Mouse (Mus musculus): ENCODE results near the gene Mab21l1. TPM values are rescaled to one million over a fixed set of nuclear protein-coding genes. Genes with fewer than 3 reads are reported as not detected.

Mab21l1 gene
- total RNA-seq, 1 experiment, result 0.18 TPM

- H3K27ac ChIP-seq (ENCODE audit: insufficient read depth, low read depth, low read length, poor library complexity, severe bottlenecking), result no peak overlapping the region
- H3K4me1 ChIP-seq (ENCODE audit: control insufficient read depth in 2 of 2, insufficient read depth in 2 of 2, low read length in 2 of 2, poor library complexity in 1 of 2), result no peaks in the 10 kb centered on the region
- in situ Hi-C loops (cut with MboI; ENCODE audit: low sequenced_read_pairs in 2 of 2, unreplicated experiment in 2 of 2), result no loop called here
- H3K4me3 ChIP-seq (ENCODE audit: insufficient read depth in 1 of 2, low read depth in 1 of 2, low read length in 2 of 2, poor library complexity in 1 of 2, severe bottlenecking in 1 of 2), result no peak overlapping the region
- H3K9ac ChIP-seq (ENCODE audit: insufficient read depth, low read depth, low read length, poor library complexity, severe bottlenecking), result no peak overlapping the region
- H3K9me3 ChIP-seq (ENCODE audit: control insufficient read depth, insufficient read depth, low read depth, low read length), result no peaks in the 10 kb centered on the region
- H3K36me3 ChIP-seq (ENCODE audit: control insufficient read depth, insufficient read depth, low read length, poor library complexity, severe bottlenecking), result no peaks in the 10 kb centered on the region
- DNase-seq (ENCODE audit: low read depth, low spot score), result no peak
- TF ChIP-seq ZC3H11A (IDR thresholded peaks at IDR 0.05; ENCODE audit: borderline replicate concordance, low read depth, low read length) (no peak), MAFK (IDR thresholded peaks at IDR 0.05; ENCODE audit: insufficient read depth, low read depth, low read length) (no peak), CHD2 (IDR thresholded peaks at IDR 0.05; ENCODE audit: low read depth, low read length) (no peak), ZNF384 (IDR thresholded peaks at IDR 0.05; ENCODE audit: low read depth, low read length) (no peak), HCFC1 (IDR thresholded peaks at IDR 0.05; ENCODE audit: borderline replicate concordance, insufficient read depth, low read length) (no peak)
Observed at GRCm38 (mm10) chr3:55819598-55819997, 37.3 kb downstream of the Mab21l1 start.

- in situ Hi-C loops (cut with MboI; ENCODE audit: low sequenced_read_pairs in 2 of 2, unreplicated experiment in 2 of 2), result no loop called here
- Histone ChIP-seq H3K4me1 (ENCODE audit: control insufficient read depth in 2 of 2, insufficient read depth in 2 of 2, low read length in 2 of 2, poor library complexity in 1 of 2) (no peaks in the 10 kb centered on the region), H3K4me3 (ENCODE audit: insufficient read depth in 1 of 2, low read depth in 1 of 2, low read length in 2 of 2, poor library complexity in 1 of 2, severe bottlenecking in 1 of 2) (no peak overlapping the region), H3K36me3 (ENCODE audit: control insufficient read depth, insufficient read depth, low read length, poor library complexity, severe bottlenecking) (no peaks in the 10 kb centered on the region), H3K9me3 (ENCODE audit: control insufficient read depth, insufficient read depth, low read depth, low read length) (no peaks in the 10 kb centered on the region), H3K27ac (ENCODE audit: insufficient read depth, low read depth, low read length, poor library complexity, severe bottlenecking) (no peak overlapping the region), H3K9ac (ENCODE audit: insufficient read depth, low read depth, low read length, poor library complexity, severe bottlenecking) (no peak overlapping the region)
- DNase-seq (ENCODE audit: low read depth, low spot score), result no peak
- no peak for TF ChIP-seq CHD2 (IDR thresholded peaks at IDR 0.05; ENCODE audit: low read depth, low read length)
- TF ChIP-seq ZNF384 (IDR thresholded peaks at IDR 0.05; ENCODE audit: low read depth, low read length), result no peak
Observed at GRCm38 (mm10) chr3:55824864-55825263, 42.6 kb downstream of the Mab21l1 start.

GRCm38 (mm10) chr3:55828481-55829256 is 46.4 kb downstream of the Mab21l1 start:
- in situ Hi-C loops (cut with MboI; ENCODE audit: low sequenced_read_pairs in 2 of 2, unreplicated experiment in 2 of 2), result no loop called here
- Histone ChIP-seq H3K4me1 (ENCODE audit: control insufficient read depth in 2 of 2, insufficient read depth in 2 of 2, low read length in 2 of 2, poor library complexity in 1 of 2) (no peaks in the 10 kb centered on the region), H3K36me3 (ENCODE audit: control insufficient read depth, insufficient read depth, low read length, poor library complexity, severe bottlenecking) (no peaks in the 10 kb centered on the region), H3K4me3 (ENCODE audit: insufficient read depth in 1 of 2, low read depth in 1 of 2, low read length in 2 of 2, poor library complexity in 1 of 2, severe bottlenecking in 1 of 2) (no peak overlapping the region), H3K9ac (ENCODE audit: insufficient read depth, low read depth, low read length, poor library complexity, severe bottlenecking) (no peak overlapping the region), H3K9me3 (ENCODE audit: control insufficient read depth, insufficient read depth, low read depth, low read length) (no peaks in the 10 kb centered on the region), H3K27ac (ENCODE audit: insufficient read depth, low read depth, low read length, poor library complexity, severe bottlenecking) (no peak overlapping the region)
- DNase-seq (ENCODE audit: low read depth, low spot score), result no peak
- TF ChIP-seq HCFC1 (IDR thresholded peaks at IDR 0.05; ENCODE audit: borderline replicate concordance, insufficient read depth, low read length) (no peak), MAFK (IDR thresholded peaks at IDR 0.05; ENCODE audit: insufficient read depth, low read depth, low read length) (no peak), CHD2 (IDR thresholded peaks at IDR 0.05; ENCODE audit: low read depth, low read length) (no peak), ZC3H11A (IDR thresholded peaks at IDR 0.05; ENCODE audit: borderline replicate concordance, low read depth, low read length) (no peak), ZNF384 (IDR thresholded peaks at IDR 0.05; ENCODE audit: low read depth, low read length) (no peak)

DNA sequence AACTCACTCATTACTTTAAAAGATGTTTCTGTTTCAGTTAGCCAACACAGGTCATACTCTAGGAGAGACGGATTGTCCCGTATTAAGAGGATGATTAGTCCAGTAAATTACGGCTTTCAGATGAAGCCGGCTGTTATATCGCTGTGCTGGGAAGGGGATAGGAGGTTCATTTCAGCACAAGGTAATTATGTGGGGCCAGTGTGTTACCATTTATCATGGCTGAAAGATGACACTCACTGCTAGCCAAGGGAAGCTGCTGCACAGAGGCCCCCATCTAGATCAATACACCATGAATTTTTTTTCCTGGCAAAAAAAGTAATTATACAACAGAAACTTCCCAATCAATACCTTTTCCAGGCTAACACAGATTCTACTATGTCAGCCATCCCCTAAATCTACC is 47.9 kb downstream of the Mab21l1 start:
- DNase-seq (ENCODE audit: low read depth, low spot score), result no peak
- Histone ChIP-seq H3K4me1 (ENCODE audit: control insufficient read depth in 2 of 2, insufficient read depth in 2 of 2, low read length in 2 of 2, poor library complexity in 1 of 2) (no peaks in the 10 kb centered on the region), H3K27ac (ENCODE audit: insufficient read depth, low read depth, low read length, poor library complexity, severe bottlenecking) (no peak overlapping the region), H3K9me3 (ENCODE audit: control insufficient read depth, insufficient read depth, low read depth, low read length) (no peaks in the 10 kb centered on the region), H3K9ac (ENCODE audit: insufficient read depth, low read depth, low read length, poor library complexity, severe bottlenecking) (no peak overlapping the region), H3K36me3 (ENCODE audit: control insufficient read depth, insufficient read depth, low read length, poor library complexity, severe bottlenecking) (no peaks in the 10 kb centered on the region), H3K4me3 (ENCODE audit: insufficient read depth in 1 of 2, low read depth in 1 of 2, low read length in 2 of 2, poor library complexity in 1 of 2, severe bottlenecking in 1 of 2) (no peak overlapping the region)
- TF ChIP-seq MAFK (IDR thresholded peaks at IDR 0.05; ENCODE audit: insufficient read depth, low read depth, low read length), result no peak
- TF ChIP-seq ZC3H11A (IDR thresholded peaks at IDR 0.05; ENCODE audit: borderline replicate concordance, low read depth, low read length), result no peak
- TF ChIP-seq HCFC1 (IDR thresholded peaks at IDR 0.05; ENCODE audit: borderline replicate concordance, insufficient read depth, low read length), result no peak
- no peak for TF ChIP-seq CHD2 (IDR thresholded peaks at IDR 0.05; ENCODE audit: low read depth, low read length)
- TF ChIP-seq ZNF384 (IDR thresholded peaks at IDR 0.05; ENCODE audit: low read depth, low read length), result no peak
- in situ Hi-C loops (cut with MboI; ENCODE audit: low sequenced_read_pairs in 2 of 2, unreplicated experiment in 2 of 2), result no loop called here

Measured in ES-E14 (cell line).